Mouse (Mus musculus) cerebellum, adult (tissue): Measurements from ENCODE around the gene Cdc42ep5.

ENCODE experiments used
- ATAC-seq: cut with Nextera tagmentation; 2 replicates; pipeline ENCODE4 v1.9.2; 2017; ENCODE audit warnings: mild to moderate bottlenecking, moderate library complexity, mixed read lengths; ENCODE audit not compliant: insufficient number of reproducible peaks, low FRiP score, low TSS enrichment

Gene Cdc42ep5

GRCm38 (mm10) chr7:4146241-4147180 is 18.1 kb downstream of the Cdc42ep5 start:
- no peak for ATAC-seq

- no peak for ATAC-seq
Observed at GRCm38 (mm10) chr7:4145552-4146190, 19.0 kb downstream of the Cdc42ep5 start.

GRCm38 (mm10) chr7:4144766-4145551 is 19.7 kb downstream of the Cdc42ep5 start:
- no peak for ATAC-seq

- no peak for ATAC-seq
Observed at GRCm38 (mm10) chr7:4144046-4144445, 20.6 kb downstream of the Cdc42ep5 start.

GRCm38 (mm10) chr7:4143506-4143905 is 21.2 kb downstream of the Cdc42ep5 start:
- no peak for ATAC-seq

GRCm38 (mm10) chr7:4142796-4143445 is 21.7 kb downstream of the Cdc42ep5 start:
- ATAC-seq = no peak

- no peak for ATAC-seq
Observed at GRCm38 (mm10) chr7:4141648-4142325, 22.9 kb downstream of the Cdc42ep5 start.

- no peak for ATAC-seq
Observed at GRCm38 (mm10) chr7:4139391-4139790, 25.3 kb downstream of the Cdc42ep5 start.

GRCm38 (mm10) chr7:4138671-4139070 is 26.0 kb downstream of the Cdc42ep5 start:
- ATAC-seq = no peak

- no peak for ATAC-seq
Observed at GRCm38 (mm10) chr7:4138181-4138580, 26.5 kb downstream of the Cdc42ep5 start.

GRCm38 (mm10) chr7:4137746-4138145 is 26.9 kb downstream of the Cdc42ep5 start:
- ATAC-seq = no peak

GRCm38 (mm10) chr7:4136771-4137531 is 27.7 kb downstream of the Cdc42ep5 start, which contains the start of gene Leng8:
Leng8 (plus strand) TSS chr7:4137039.
- peak; percentile 93 for ATAC-seq

- 0 out of 2 replicates have a peak, but pooled peaks have one; percentile 7 for ATAC-seq
Observed at GRCm38 (mm10) chr7:4136404-4136770, 28.3 kb downstream of the Cdc42ep5 start.

GRCm38 (mm10) chr7:4134911-4135310 is 29.7 kb downstream of the Cdc42ep5 start:
- ATAC-seq = no peak

- no peak for ATAC-seq
Observed at GRCm38 (mm10) chr7:4132998-4133397, 31.7 kb downstream of the Cdc42ep5 start.

GRCm38 (mm10) chr7:4132581-4132980 is 32.1 kb downstream of the Cdc42ep5 start:
- ATAC-seq = no peak

- no peak for ATAC-seq
Observed at GRCm38 (mm10) chr7:4131964-4132363, 32.7 kb downstream of the Cdc42ep5 start.

- peak; percentile 62; the same call in 1 of the 2 replicates for ATAC-seq
Observed at GRCm38 (mm10) chr7:4130686-4131452, 33.8 kb downstream of the Cdc42ep5 start.
